Mouse (Mus musculus) megakaryocyte, embryonic 14.5 days (primary cell): Measurements from ENCODE around the gene Wdr54.

ENCODE experiments used
- FLI1 ChIP-seq: IDR thresholded peaks from 2 replicates; pipeline ENCODE4 v1.6.1; 2012; ENCODE audit warnings: low read length, inconsistent platforms, mixed read lengths
- GATA1 ChIP-seq: IDR thresholded peaks from 3 replicates; pipeline ENCODE4 v1.6.1; 2012; ENCODE audit warnings: mixed read lengths, low read length, inconsistent platforms, borderline replicate concordance

DNA sequence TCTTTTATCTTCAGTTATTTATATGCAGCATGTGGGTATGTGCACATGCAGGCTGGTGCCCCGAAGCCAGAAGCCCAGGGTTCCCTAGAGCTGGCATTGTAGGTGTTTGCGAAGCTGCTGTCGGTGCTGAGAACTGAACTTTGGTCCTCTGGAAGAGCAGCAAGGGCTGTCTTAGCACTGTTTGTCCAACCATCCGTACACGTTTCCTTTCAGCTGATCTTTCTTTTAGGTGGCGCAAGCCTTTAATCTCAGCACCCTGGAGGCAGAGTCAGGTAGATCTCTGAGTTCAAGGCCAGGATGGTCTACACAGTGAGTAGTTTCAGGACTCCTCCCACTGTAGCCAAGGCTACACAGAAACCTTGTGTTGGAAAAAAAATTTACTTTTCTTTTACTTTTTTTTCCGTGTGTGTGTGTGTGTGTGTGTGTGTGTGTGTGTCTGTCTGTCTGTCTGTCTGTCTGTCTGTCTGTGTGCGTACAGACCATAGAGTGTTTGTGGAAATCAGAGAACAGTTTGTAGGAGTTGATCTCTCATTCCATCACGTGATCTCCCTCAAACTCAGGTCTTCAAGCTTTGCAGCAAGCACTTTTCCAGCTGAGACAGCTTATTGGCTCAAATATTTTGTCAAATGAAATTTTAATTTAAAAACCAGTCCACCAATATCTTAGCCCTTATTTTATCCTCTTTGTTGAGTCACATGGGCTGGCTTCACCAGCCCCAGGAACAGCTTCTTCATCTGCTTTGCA lies 23.8 kb downstream of the Wdr54 start:
- TF ChIP-seq GATA1 = no peak
- TF ChIP-seq FLI1 = no peak
